Mouse (Mus musculus): ENCODE measurements at regions not wholly inside any gene's neighbourhood (a gene's known extent, or its start where the extent isn't known, plus 50 kb on each side); places are given as distances from the start of the nearest gene placed in this dataset.

GRCm38 (mm10) chr7:39659597-39659996 is 142.0 kb downstream of the Zfp619 start:
- no peak overlapping the region for H3K27ac ChIP-seq (replicated peaks)
- no peak for ATAC-seq (ENCODE audit: extremely low read depth, insufficient number of reproducible peaks, low FRiP score, low TSS enrichment)
- WGBS = 13% methylated on average over 5 of the region's 5 CpGs

DNA sequence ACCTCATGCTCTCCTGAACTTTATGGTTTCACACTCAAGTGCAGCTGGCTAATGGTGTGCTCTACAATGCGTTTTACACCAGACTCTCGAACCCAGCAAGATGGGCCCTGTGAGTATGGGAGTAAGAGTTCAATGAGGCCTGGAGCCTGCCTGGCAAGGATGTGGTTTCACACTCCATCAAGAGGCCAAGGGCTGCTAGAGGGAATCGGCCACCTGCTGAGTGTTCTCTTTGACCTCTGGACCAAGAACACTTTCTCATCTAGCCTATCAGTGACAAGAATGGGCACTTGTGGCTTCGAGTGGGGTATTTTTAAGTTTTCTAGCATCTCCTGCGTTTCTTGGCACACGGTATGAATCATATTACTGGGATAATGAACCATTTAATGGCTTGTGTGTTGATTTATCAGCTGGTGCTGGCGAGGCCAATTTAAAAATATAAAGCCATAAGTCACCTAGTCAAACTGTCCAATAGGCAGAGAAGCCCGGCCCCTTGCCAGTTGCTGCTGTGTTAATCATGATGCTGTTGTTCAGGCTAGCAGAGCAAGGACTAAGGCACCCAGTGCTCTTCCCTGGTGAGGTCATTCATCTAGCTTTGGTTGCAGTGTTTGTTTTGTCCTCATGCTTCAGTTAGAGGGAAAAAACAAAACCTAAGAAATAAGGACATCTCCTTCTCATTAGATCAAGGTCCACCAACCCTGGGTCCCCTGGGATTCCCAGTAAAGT is 157.7 kb downstream of the Zfp619 start:
- Histone ChIP-seq H3K27ac (replicated peaks) (no peak overlapping the region), H3K9me3 (no peaks in the 10 kb centered on the region), H3K9ac (no peak overlapping the region), H3K4me3 (no peak overlapping the region), H3K36me3 (no peaks in the 10 kb centered on the region), H3K4me2 (no peak overlapping the region), H3K27me3 (replicated peaks) (no peaks in the 10 kb centered on the region), H3K4me1 (no peaks in the 10 kb centered on the region; the same call in 1 of the 2 replicates)
- no peak for ATAC-seq (ENCODE audit: extremely low read depth, insufficient number of reproducible peaks, low FRiP score, low TSS enrichment)
- 63% methylated on average over 8 of the region's 8 CpGs for WGBS

More at GRCm38 (mm10) chr7:39659597-39659996, 142.0 kb downstream of the Zfp619 start:
- H3K9me3 ChIP-seq = peaks cover 7% of the 10 kb centered on the region; the same call in 1 of the 2 replicates
- H3K4me2 ChIP-seq = peak overlapping the region; percentile 22
- no peaks in the 10 kb centered on the region for H3K36me3 ChIP-seq
- peaks cover 15% of the 10 kb centered on the region for H3K4me1 ChIP-seq
- H3K27me3 ChIP-seq (replicated peaks) = no peaks in the 10 kb centered on the region
- H3K9ac ChIP-seq = no peak overlapping the region
- H3K4me3 ChIP-seq = no peak overlapping the region

DNA sequence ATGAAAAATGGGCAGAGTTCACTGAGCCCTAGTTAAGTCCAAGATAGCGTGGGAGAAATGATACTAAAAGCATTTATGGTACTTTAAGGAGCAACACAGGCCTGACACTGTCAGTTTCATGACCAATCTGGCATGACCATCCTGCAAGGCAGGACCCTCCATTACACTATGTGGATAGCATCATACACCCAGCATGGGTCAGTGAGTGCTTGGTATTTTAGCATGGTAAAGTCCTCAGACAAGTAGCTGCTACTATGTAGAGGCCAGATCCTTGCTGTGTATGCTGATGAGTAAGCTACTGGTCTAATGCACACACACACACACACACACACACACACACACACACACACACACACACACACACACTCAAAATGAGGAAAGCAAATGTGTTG is 158.3 kb downstream of the Zfp619 start:
- Histone ChIP-seq H3K9ac (no peak overlapping the region), H3K9me3 (no peaks in the 10 kb centered on the region), H3K4me2 (no peak overlapping the region), H3K4me1 (no peaks in the 10 kb centered on the region; the same call in 1 of the 2 replicates), H3K27me3 (replicated peaks) (no peaks in the 10 kb centered on the region), H3K36me3 (no peaks in the 10 kb centered on the region), H3K27ac (replicated peaks) (no peak overlapping the region), H3K4me3 (no peak overlapping the region)
- WGBS = 54% methylated on average over 1 of the region's 1 CpGs
- no peak for ATAC-seq (ENCODE audit: extremely low read depth, insufficient number of reproducible peaks, low FRiP score, low TSS enrichment)

GRCm38 (mm10) chr7:39680411-39680810 is 162.8 kb downstream of the Zfp619 start:
- H3K4me1 ChIP-seq = no peaks in the 10 kb centered on the region
- WGBS = 32% methylated on average over 2 of the region's 2 CpGs
- no peak overlapping the region for H3K27ac ChIP-seq (replicated peaks)
- H3K4me3 ChIP-seq = no peak overlapping the region
- no peak overlapping the region for H3K4me2 ChIP-seq
- H3K9ac ChIP-seq = no peak overlapping the region
- H3K27me3 ChIP-seq (replicated peaks) = no peaks in the 10 kb centered on the region
- no peak for ATAC-seq (ENCODE audit: extremely low read depth, insufficient number of reproducible peaks, low FRiP score, low TSS enrichment)
- no peaks in the 10 kb centered on the region for H3K36me3 ChIP-seq
- no peaks in the 10 kb centered on the region for H3K9me3 ChIP-seq

- H3K9me3 ChIP-seq = no peaks in the 10 kb centered on the region
- no peaks in the 10 kb centered on the region for H3K27me3 ChIP-seq (replicated peaks)
- H3K4me1 ChIP-seq = no peaks in the 10 kb centered on the region
- 61% methylated on average over 2 of the region's 2 CpGs for WGBS
- no peak overlapping the region for H3K9ac ChIP-seq
- no peak overlapping the region for H3K4me2 ChIP-seq
- ATAC-seq (ENCODE audit: extremely low read depth, insufficient number of reproducible peaks, low FRiP score, low TSS enrichment) = no peak
- no peaks in the 10 kb centered on the region for H3K36me3 ChIP-seq
- H3K27ac ChIP-seq (replicated peaks) = no peak overlapping the region
- H3K4me3 ChIP-seq = no peak overlapping the region
Measured at GRCm38 (mm10) chr7:39696589-39696988, 179.0 kb downstream of the Zfp619 start.

DNA sequence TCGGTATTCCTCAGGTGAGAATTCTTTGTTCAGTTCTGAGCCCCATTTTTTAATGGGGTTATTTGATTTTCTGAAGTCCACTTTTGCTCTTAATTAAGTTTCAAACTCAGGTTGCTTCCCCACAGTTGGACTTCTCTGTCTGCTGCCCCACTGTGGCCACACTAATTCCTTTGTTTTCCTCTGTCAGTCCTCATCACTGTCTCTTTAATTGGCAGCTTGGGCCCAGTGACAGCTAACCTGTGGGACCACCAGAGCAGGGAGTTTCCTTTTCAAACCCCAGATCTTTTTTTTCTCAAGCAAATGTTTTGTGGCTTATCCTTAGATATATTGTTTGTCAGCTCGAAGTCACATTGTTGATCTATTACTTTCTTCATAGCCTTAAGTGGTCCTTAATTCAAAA is 183.9 kb downstream of the Zfp619 start:
- no peak for ATAC-seq (ENCODE audit: extremely low read depth, insufficient number of reproducible peaks, low FRiP score, low TSS enrichment)
- H3K4me3 ChIP-seq = no peak overlapping the region
- H3K9me3 ChIP-seq = no peaks in the 10 kb centered on the region
- no peak overlapping the region for H3K27ac ChIP-seq (replicated peaks)
- no peaks in the 10 kb centered on the region for H3K27me3 ChIP-seq (replicated peaks)
- no peak overlapping the region for H3K4me2 ChIP-seq
- no peak overlapping the region for H3K9ac ChIP-seq
- H3K4me1 ChIP-seq = no peaks in the 10 kb centered on the region
- no peaks in the 10 kb centered on the region for H3K36me3 ChIP-seq
- WGBS = 59% methylated on average over 2 of the region's 2 CpGs

GRCm38 (mm10) chr7:39705118-39706095 is 187.8 kb downstream of the Zfp619 start:
- H3K9me3 ChIP-seq = no peaks in the 10 kb centered on the region
- H3K4me3 ChIP-seq = no peak overlapping the region
- H3K4me2 ChIP-seq = no peak overlapping the region
- no peak overlapping the region for H3K9ac ChIP-seq
- H3K4me1 ChIP-seq = no peaks in the 10 kb centered on the region
- 48% methylated on average over 5 of the region's 5 CpGs for WGBS
- H3K27ac ChIP-seq (replicated peaks) = no peak overlapping the region
- ATAC-seq (ENCODE audit: extremely low read depth, insufficient number of reproducible peaks, low FRiP score, low TSS enrichment) = no peak
- H3K36me3 ChIP-seq = no peaks in the 10 kb centered on the region
- no peaks in the 10 kb centered on the region for H3K27me3 ChIP-seq (replicated peaks)

DNA sequence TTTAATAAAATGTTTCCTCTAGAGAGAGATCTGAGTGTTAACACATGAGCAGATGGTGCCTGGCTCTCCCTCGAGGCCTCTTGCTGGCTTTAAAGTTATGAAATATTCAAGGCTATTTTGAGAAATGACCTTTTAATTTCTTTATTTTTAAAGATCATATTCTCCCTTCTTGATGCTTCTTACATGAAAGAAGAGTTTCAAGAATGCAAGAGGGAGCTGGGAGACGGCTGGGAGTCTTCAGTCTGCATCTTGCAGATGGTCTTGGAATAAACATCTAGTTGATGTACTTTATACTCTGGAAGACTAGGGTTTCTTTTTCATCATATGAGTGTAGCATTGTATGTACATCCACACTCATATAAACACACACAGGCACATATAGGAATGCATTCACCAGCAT is 189.0 kb downstream of the Zfp619 start:
- Histone ChIP-seq H3K27ac (replicated peaks) (no peak overlapping the region), H3K27me3 (replicated peaks) (no peaks in the 10 kb centered on the region), H3K36me3 (no peaks in the 10 kb centered on the region), H3K4me1 (no peaks in the 10 kb centered on the region), H3K9ac (no peak overlapping the region), H3K4me2 (no peak overlapping the region), H3K4me3 (no peak overlapping the region), H3K9me3 (no peaks in the 10 kb centered on the region)
- 58% methylated on average over 2 of the region's 2 CpGs for WGBS
- ATAC-seq (ENCODE audit: extremely low read depth, insufficient number of reproducible peaks, low FRiP score, low TSS enrichment) = no peak

- Histone ChIP-seq H3K4me1 (no peaks in the 10 kb centered on the region), H3K4me3 (no peak overlapping the region), H3K9me3 (no peaks in the 10 kb centered on the region), H3K9ac (no peak overlapping the region), H3K27ac (replicated peaks) (no peak overlapping the region), H3K36me3 (no peaks in the 10 kb centered on the region), H3K4me2 (peak overlapping the region; percentile 24; the same call in 1 of the 2 replicates), H3K27me3 (replicated peaks) (no peaks in the 10 kb centered on the region)
- ATAC-seq (ENCODE audit: extremely low read depth, insufficient number of reproducible peaks, low FRiP score, low TSS enrichment) = no peak
- 12% methylated on average over 11 of the region's 11 CpGs for WGBS
Measured at GRCm38 (mm10) chr7:39716340-39717150, 199.0 kb downstream of the Zfp619 start.

DNA sequence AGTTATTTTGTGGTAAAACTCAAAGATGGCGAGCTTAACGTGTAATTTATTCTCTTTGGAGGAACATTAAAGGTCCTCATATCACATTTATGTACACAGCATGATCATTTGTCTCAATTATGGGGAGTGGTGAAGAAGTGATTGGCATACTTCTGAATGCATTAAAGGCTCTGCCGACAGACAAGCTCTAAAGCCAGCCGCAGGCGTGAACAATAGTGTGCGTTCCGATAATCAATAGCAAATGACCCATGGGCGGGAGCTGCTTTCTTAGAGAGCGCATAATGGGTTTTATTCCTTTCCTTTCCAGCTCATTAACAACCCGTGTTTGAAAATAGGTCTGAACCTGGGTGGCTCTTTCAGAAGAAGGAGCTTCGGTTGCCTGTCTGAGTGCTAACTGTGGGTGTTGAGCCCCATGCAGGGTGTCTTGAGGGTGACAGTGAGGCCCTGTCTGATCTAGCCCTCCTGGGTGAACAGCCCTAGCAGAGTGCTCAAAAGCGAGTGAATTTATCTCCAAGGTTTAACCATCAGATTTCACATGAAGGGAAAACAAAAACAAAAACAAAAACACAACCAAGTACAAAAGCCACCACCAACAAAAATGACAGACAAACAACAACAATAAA is 210.5 kb downstream of the Zfp619 start:
- H3K9me3 ChIP-seq = no peaks in the 10 kb centered on the region
- H3K27ac ChIP-seq (replicated peaks) = no peak overlapping the region
- no peaks in the 10 kb centered on the region for H3K4me1 ChIP-seq
- H3K27me3 ChIP-seq (replicated peaks) = no peaks in the 10 kb centered on the region
- no peak overlapping the region for H3K4me2 ChIP-seq
- ATAC-seq (ENCODE audit: extremely low read depth, insufficient number of reproducible peaks, low FRiP score, low TSS enrichment) = no peak
- H3K9ac ChIP-seq = no peak overlapping the region
- no peaks in the 10 kb centered on the region for H3K36me3 ChIP-seq
- no peak overlapping the region for H3K4me3 ChIP-seq
- 67% methylated on average over 12 of the region's 12 CpGs for WGBS

GRCm38 (mm10) chr7:39728930-39729329 is 211.4 kb downstream of the Zfp619 start:
- Histone ChIP-seq H3K4me2 (no peak overlapping the region), H3K9me3 (no peaks in the 10 kb centered on the region), H3K36me3 (no peaks in the 10 kb centered on the region), H3K4me3 (no peak overlapping the region), H3K9ac (no peak overlapping the region), H3K27me3 (replicated peaks) (no peaks in the 10 kb centered on the region), H3K27ac (replicated peaks) (no peak overlapping the region), H3K4me1 (no peaks in the 10 kb centered on the region)
- ATAC-seq (ENCODE audit: extremely low read depth, insufficient number of reproducible peaks, low FRiP score, low TSS enrichment) = no peak
- WGBS = 56% methylated on average over 7 of the region's 7 CpGs
